Mouse (Mus musculus): ENCODE measurements around the gene Bcat1.

GRCm38 (mm10) chr6:145047445-145047857 is 28.5 kb downstream of the Bcat1 start:
- no peak for TF ChIP-seq CTCF (IDR thresholded peaks at IDR 0.05; ENCODE audit: borderline replicate concordance, control insufficient read depth, extremely low read depth, insufficient read depth, low read length, poor library complexity)
- no peak for TF ChIP-seq POLR2A (IDR thresholded peaks at IDR 0.05; ENCODE audit: control insufficient read depth, extremely low read depth, insufficient read depth, low read length, poor library complexity)
